Mouse (Mus musculus) G1E-ER4 (cell line): ENCODE data around the gene Otop2. TPM values are rescaled to one million over a fixed set of nuclear protein-coding genes. Genes with fewer than 3 reads are reported as not detected.

ENCODE experiments used
- GATA1 ChIP-seq: IDR thresholded peaks from one replicate; pipeline ENCODE4 v1.8.0; 2012; ENCODE audit warnings: low read length, inconsistent platforms
- polyA plus RNA-seq: library from polyadenylated mRNA; stranded (reverse); fragments of >175 nt; gene quantifications from 2 replicates; pipeline ENCODE4 v1.2.3, GENCODE M21; 2012

Gene Otop2
- polyA plus RNA-seq, 1 experiment = not detected

GRCm38 (mm10) chr11:115314249-115314648 lies 7.3 kb downstream of the Otop2 start:
- no peak for TF ChIP-seq GATA1

GRCm38 (mm10) chr11:115317204-115317603 lies 10.2 kb downstream of the Otop2 start:
- TF ChIP-seq GATA1 = no peak

GRCm38 (mm10) chr11:115318245-115319027 lies 11.5 kb downstream of the Otop2 start:
- TF ChIP-seq GATA1 = no peak

- TF ChIP-seq GATA1 = no peak
Observed at GRCm38 (mm10) chr11:115319704-115320383, 12.9 kb downstream of the Otop2 start.

DNA sequence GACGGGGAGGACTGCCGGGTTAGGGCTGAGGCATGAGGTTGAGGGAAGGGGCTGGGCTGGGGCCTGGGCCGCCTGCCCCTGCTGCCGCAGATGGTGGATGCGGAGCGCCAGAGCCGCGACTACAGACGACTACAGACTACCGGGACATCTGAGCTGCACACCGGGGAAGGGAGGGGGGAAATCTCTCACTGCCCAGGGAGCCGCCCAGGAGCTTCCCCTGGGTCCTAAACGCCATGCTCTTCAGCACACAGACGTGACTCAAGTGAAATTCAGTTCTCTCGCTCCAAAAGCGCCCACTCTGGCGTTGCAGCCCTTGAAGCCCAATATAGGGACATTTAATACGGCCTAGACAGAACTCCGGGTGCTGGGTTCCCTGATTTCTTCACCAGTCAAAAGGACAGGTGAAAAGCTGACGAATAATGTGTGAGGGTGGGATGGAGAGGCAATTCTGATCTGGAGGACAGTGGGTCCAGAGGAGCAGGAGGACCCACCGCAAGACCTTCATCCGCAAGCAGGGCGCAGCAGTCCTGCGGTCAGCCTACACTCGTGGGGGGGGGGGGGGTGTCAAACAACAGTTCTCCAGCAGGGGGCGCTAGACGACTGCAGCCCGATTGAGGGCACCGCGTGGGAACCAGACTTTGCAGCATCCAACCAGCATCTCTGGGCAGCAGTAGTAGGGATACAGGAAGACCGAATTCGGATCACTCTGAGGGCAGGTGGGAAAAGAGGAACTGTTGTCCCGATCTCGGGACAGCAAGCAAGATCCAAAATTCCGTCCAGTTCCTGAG lies 15.1 kb downstream of the Otop2 start, which contains the start of gene Ush1g:
TSS of gene Ush1g (minus strand) at position 136 of the 788 bp plus-strand sequence.
- TF ChIP-seq GATA1 = no peak

DNA sequence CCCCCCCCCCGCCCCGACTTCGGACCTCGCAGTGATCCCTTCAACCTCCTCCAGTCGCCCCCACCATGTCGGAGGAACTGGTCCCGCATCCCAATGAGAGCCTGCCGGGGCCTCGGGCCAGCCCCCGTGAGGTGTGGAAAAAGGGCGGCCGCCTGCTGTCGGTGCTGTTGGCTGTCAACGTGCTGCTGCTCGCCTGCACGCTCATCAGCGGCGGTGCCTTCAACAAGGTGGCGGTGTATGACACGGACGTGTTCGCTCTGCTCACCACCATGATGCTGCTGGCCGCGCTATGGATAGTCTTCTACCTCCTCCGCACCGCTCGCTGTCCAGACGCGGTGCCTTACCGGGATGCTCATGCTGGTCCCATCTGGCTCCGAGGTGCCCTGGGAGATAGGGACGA lies 16.4 kb downstream of the Otop2 start:
- TF ChIP-seq GATA1 = no peak

DNA sequence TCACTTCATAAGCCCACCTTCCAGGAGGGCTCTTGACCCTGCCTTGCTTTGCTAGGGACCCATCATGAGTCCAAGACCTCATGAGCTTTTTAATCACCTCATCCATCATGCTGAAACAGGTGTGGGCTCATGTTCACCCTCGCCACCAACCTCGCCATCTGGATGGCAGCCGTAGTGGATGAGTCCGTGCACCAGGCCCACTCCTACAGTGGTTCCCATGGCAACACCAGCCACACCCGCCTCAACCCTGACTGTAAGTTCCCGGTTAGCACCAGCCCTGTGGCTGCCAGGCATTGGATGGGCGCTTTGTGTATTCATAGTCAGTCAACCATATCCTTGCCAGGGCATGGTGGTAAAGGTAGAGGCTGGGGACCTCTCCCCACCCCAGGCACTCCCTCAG lies 19.8 kb downstream of the Otop2 start:
- TF ChIP-seq GATA1 = no peak

DNA sequence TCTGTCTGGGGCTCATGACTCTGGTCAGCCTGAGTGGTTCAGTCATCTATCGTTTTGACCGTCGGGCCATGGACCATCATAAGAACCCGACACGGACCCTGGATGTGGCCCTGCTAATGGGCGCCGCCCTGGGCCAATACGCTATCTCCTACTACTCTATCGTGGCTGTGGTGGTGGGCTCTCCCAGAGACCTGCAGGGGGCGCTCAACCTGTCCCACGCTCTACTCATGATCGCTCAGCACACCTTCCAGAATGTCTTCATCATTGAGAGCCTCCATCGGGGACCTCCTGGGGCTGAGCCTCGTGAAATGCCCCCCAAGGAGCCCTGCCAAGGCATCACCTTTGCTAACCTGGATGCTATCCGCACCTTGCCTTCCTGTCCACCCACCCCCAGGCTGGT lies 22.4 kb downstream of the Otop2 start:
- no peak for TF ChIP-seq GATA1

GRCm38 (mm10) chr11:115334531-115334930 lies 27.6 kb downstream of the Otop2 start, which contains the start of gene Otop3:
Gene Otop3 (plus strand): TSS chr11:115334731.
- no peak for TF ChIP-seq GATA1

- no peak for TF ChIP-seq GATA1
Observed at GRCm38 (mm10) chr11:115335223-115335622, 28.3 kb downstream of the Otop2 start.

- TF ChIP-seq GATA1 = no peak
Observed at GRCm38 (mm10) chr11:115336115-115336514, 29.2 kb downstream of the Otop2 start.

DNA sequence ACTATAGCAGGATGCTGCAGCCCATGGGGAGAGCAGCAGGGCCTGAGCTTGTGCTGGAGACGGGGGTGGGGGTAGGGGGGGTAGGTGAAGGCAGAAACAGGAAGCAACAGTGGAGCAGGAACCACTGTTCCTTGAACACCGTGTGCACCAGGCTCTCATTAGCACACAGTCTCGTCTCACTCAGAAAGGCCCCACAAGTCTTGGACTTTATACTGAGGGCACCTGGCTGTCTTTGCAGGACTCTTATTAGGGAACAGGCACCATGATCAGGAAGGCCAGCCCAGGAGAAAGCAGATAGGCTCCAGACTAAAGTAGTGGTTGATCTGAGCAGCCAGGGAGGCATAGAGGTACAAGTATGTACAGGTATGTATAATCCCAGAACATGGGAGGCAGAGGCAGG lies 30.4 kb downstream of the Otop2 start:
- TF ChIP-seq GATA1 = no peak

DNA sequence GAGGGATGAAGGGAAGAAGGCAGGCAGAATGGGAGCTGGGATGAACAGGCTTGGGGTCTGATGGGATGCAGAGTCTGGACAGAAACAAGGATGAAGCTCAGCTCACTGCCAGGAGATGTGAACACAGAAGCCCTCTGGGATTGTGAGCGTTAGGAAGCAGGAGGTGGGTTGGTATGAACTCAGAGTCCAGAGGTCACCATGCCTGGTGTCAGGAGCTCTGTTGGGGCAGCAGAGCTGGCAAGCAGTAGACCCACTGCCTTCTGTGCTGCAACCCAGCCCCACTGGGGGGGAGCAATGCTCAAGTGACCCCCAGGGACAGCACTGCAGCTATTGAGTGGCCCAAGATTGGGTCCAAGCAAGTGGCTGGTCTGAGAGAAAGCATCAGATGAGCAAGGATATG lies 30.9 kb downstream of the Otop2 start:
- no peak for TF ChIP-seq GATA1

- no peak for TF ChIP-seq GATA1
Observed at GRCm38 (mm10) chr11:115341246-115341645, 34.3 kb downstream of the Otop2 start.

GRCm38 (mm10) chr11:115341866-115342265 lies 34.9 kb downstream of the Otop2 start:
- no peak for TF ChIP-seq GATA1

- no peak for TF ChIP-seq GATA1
Observed at GRCm38 (mm10) chr11:115344967-115345366, 38.0 kb downstream of the Otop2 start.
